Mouse (Mus musculus) midbrain, embryonic 10.5 days (tissue): ENCODE data around the gene Ogdh. TPM values are rescaled to one million over a fixed set of nuclear protein-coding genes. Genes with fewer than 3 reads are reported as not detected.

Experiments used
- DNase-seq: peaks from one replicate; pipeline ENCODE4 v3.0.0-alpha.2; 2017; ENCODE audit warnings: low spot score
- H3K27ac ChIP-seq: fragments of 300-500 bp; sonication (generic); replicated peaks from 2 replicates; pipeline ENCODE4 v1.5.1; 2016; ENCODE audit warnings: mild to moderate bottlenecking
- H3K27me3 ChIP-seq: fragments of 300-500 bp; sonication (generic); 2 replicates; pipeline ENCODE4 v1.6.1; 2016; ENCODE audit warnings: low read depth, mild to moderate bottlenecking; ENCODE audit not compliant: poor library complexity, severe bottlenecking
- H3K36me3 ChIP-seq: fragments of 300-500 bp; sonication (generic); 2 replicates; pipeline ENCODE4 v1.6.1; 2016; ENCODE audit warnings: mild to moderate bottlenecking, moderate library complexity
- H3K4me1 ChIP-seq: fragments of 300-500 bp; sonication (generic); 2 replicates; pipeline ENCODE4 v1.6.1; 2016
- H3K4me3 ChIP-seq: fragments of 300-500 bp; sonication (generic); 2 replicates; pipeline ENCODE4 v1.5.1; 2016; ENCODE audit warnings: mild to moderate bottlenecking, moderate library complexity
- H3K9me3 ChIP-seq: fragments of 300-500 bp; sonication (generic); replicated peaks from 2 replicates; pipeline ENCODE4 v1.6.1; 2016; ENCODE audit warnings: mild to moderate bottlenecking
- WGBS: fragments of 180-500 bp; shearing (Covaris S2); methylation state at CpG from one replicate; pipeline ENCODE4 v1.1.7; 2016; 5-methylcytosine and 5-hydroxymethylcytosine counted together
- polyA plus RNA-seq: library from polyadenylated mRNA; unstranded; fragments of >200 nt; fragmentation: Nextera tagmentation; extraction: Ambion mirVana; gene quantifications from 2 replicates; pipeline ENCODE4 v1.2.1, GENCODE M21; 2016

The Ogdh gene
- polyA plus RNA-seq, 1 experiment from 2014 or later = 107 TPM

DNA sequence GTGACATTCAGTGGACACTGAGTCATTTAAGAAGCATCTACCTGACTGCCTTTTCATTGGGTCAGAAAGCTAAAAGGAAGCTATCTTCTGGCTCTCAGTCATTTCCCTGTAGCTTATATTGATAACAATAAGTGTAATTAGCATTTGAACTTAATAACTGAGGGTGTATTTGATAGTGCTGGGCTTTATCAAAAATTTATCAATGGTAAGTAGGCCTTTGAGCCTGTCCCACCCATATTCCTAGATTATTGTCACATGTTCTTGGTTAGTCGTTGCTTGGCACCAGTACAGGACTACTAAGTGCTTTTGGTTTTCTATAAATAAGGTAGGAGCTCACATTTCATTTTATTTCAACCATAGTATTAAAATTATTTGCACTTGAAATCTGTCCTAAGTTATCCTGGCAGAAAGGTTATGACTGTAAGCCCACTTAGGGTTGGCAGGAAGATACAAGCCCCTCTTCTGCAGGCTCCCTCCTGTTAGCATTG, 14.6 kb downstream of the Ogdh start:
- WGBS = 88% methylated on average over 1 of the region's 1 CpGs
- Histone ChIP-seq H3K4me1 (no peaks in the 10 kb centered on the region), H3K27ac (no peak overlapping the region), H3K9me3 (no peaks in the 10 kb centered on the region), H3K4me3 (no peak overlapping the region), H3K27me3 (no peaks in the 10 kb centered on the region), H3K36me3 (peaks cover 89% of the 10 kb centered on the region)
- DNase-seq = no peak

DNA sequence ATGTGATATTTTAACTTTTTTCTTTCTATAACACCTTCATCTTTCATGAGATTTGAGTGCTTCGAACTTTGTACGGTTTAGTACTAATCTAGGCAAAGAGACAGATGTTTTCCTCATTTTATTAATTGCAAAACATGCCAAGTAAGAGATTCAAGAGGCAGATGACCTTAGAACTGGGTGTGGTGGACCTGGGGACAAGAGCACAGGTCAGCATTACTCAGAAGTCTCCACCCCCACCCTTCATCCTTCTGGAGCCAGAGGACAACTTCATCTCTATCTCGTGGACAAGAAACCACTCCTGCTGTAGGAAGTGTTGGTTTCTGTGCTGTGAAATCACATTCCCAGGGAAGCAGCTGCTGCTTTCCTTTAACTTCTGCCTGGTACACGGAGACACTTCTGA, 16.7 kb downstream of the Ogdh start:
- no peak for DNase-seq
- Histone ChIP-seq H3K4me1 (no peaks in the 10 kb centered on the region), H3K4me3 (no peak overlapping the region), H3K27me3 (no peaks in the 10 kb centered on the region), H3K9me3 (no peaks in the 10 kb centered on the region), H3K36me3 (peaks cover 81% of the 10 kb centered on the region), H3K27ac (no peak overlapping the region)
- 92% methylated on average over 4 of the region's 4 CpGs for WGBS

DNA sequence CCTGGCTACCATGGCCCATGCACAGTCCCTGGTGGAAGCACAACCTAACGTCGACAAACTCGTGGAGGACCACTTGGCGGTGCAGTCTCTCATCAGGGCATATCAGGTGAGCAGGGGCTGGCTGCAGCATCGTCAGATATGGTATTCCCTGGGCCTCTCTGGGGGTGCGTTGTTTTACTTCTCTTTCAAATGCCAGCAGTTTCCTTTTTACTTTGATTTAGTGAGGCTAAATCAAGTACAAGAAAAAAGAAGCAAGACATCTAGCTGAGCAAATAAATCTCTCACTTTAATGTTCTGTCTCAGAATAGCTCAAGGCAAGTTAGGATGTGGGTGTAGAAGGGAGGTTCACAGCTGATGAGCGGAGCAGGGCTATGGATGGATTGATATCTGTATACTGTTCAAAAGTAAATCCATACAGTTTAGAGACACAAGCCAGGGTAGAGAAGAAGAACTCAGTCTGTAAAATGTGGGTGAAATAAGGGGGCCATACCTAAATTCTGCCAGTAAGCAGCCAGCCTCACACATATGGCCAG, 22.5 kb downstream of the Ogdh start:
- Histone ChIP-seq H3K27ac (no peak overlapping the region), H3K9me3 (no peaks in the 10 kb centered on the region), H3K36me3 (peaks cover 80% of the 10 kb centered on the region), H3K27me3 (no peaks in the 10 kb centered on the region), H3K4me1 (no peaks in the 10 kb centered on the region), H3K4me3 (no peak overlapping the region)
- 88% methylated on average over 7 of the region's 7 CpGs for WGBS
- no peak for DNase-seq

DNA sequence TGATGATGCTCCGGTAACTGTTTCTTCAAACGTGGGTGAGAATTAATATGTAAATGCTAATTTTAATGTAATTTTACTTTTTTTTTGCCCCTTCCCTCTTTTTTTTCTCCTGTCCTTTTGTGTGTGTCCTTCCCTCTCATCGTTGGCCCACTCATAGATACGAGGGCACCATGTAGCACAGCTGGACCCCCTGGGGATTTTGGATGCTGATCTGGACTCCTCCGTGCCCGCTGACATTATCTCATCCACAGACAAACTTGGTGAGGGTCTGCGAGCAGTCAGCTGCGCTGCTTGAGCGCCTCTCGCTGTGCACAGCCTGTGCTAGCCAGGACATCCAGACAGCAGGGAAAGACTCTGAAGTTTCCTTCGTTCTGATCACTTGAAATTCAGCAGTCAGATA, 25.4 kb downstream of the Ogdh start:
- peaks cover 76% of the 10 kb centered on the region for H3K36me3 ChIP-seq
- no peaks in the 10 kb centered on the region for H3K9me3 ChIP-seq

DNA sequence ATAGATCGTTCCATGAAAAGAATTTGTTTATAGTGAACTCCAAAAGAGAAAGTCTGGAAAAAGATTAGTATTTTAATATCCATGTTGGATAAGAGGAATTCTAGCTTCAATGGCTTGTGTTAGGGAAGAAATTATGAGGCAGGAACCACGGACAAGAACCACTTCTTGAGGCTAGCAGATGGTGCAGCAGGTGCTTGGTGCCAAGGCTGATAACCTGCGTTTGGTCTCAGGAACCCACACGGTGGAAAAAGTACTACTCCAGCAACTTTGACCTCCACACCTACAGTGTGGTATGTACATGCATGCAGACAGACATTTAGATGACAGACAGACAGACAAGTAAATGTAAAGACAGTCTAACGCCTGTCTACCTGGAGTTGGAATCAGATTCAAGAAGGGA, 27.1 kb downstream of the Ogdh start:
- Histone ChIP-seq H3K9me3 (no peaks in the 10 kb centered on the region), H3K4me1 (no peaks in the 10 kb centered on the region), H3K4me3 (no peak overlapping the region), H3K27me3 (no peaks in the 10 kb centered on the region), H3K27ac (no peak overlapping the region), H3K36me3 (peaks cover 77% of the 10 kb centered on the region)
- no peak for DNase-seq
- 93% methylated on average over 5 of the region's 5 CpGs for WGBS

More for the DNA sequence above, 25.4 kb downstream of the Ogdh start:
- no peak for DNase-seq
- H3K27ac ChIP-seq = no peak overlapping the region
- 91% methylated on average over 11 of the region's 11 CpGs for WGBS
- no peaks in the 10 kb centered on the region for H3K27me3 ChIP-seq
- no peak overlapping the region for H3K4me3 ChIP-seq
- H3K4me1 ChIP-seq = no peaks in the 10 kb centered on the region

DNA sequence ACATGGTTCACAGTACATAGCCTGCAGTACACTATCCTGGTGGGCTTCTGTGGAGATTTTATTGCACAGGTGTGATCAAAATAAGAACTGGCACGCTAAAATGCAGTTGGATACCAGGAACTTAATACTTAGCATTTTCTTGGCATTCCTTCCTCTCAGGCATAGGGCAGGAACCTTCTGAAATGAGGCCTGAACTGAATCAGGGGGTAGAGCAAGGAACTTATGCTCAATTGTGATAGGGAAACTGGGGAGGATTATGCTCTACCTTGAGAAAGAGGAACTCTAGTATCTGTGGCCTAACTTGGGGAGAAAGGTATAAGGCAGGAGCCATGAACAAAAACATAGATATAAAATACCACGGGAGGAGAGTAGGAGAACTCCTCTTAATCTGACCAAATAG, 27.9 kb downstream of the Ogdh start:
- Histone ChIP-seq H3K4me3 (no peak overlapping the region), H3K27me3 (no peaks in the 10 kb centered on the region), H3K27ac (no peak overlapping the region), H3K36me3 (peaks cover 77% of the 10 kb centered on the region), H3K9me3 (no peaks in the 10 kb centered on the region), H3K4me1 (no peaks in the 10 kb centered on the region)
- 90% methylated on average over 2 of the region's 2 CpGs for WGBS
- DNase-seq = no peak

DNA sequence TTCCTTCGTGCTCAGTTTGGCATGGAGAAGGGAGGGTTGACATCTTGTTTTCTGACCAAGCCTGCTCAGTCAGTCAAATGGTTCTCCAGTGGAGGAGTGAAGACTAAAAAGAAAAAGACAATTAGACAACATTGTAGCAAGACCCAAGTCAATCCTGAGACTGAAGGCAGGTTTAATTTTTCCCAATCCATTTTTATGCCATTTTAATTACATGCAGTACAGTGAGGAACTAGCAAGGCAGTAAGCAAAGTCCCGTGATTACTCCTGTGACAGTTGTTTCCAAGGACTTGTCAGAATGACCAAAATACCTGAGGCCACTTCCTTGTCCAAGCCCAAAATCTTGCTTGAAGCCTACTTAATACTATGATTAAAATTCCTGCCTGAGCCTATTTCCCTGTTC, 30.7 kb downstream of the Ogdh start:
- 96% methylated on average over 2 of the region's 2 CpGs for WGBS
- H3K36me3 ChIP-seq = peaks cover 60% of the 10 kb centered on the region
- no peak for DNase-seq

DNA sequence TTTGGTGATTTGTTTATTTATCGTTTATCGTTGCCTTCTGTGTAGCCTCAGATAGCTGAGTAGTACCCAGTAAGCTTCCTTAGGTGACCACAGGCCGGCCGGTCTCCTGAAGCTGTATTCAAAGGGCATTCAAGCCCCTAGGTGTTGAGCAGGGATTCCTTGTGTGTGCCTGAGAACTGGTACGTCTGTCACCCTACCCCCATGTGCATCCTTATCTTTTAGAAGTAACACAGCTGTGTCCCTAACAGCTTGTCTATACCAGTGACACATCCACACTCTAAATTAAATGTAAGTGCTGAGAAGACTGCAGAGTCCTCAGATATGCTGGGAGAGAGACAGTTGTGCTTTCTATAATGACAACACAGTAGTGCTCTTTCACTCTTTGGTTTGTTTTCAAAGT, 31.9 kb downstream of the Ogdh start:
- Histone ChIP-seq H3K27me3 (no peaks in the 10 kb centered on the region), H3K4me3 (no peak overlapping the region), H3K4me1 (no peaks in the 10 kb centered on the region), H3K9me3 (no peaks in the 10 kb centered on the region), H3K36me3 (peaks cover 49% of the 10 kb centered on the region), H3K27ac (no peak overlapping the region)
- DNase-seq = no peak
- 91% methylated on average over 5 of the region's 5 CpGs for WGBS

More for the DNA sequence above, 30.7 kb downstream of the Ogdh start:
- Histone ChIP-seq H3K4me3 (no peak overlapping the region), H3K27ac (no peak overlapping the region), H3K4me1 (no peaks in the 10 kb centered on the region), H3K9me3 (no peaks in the 10 kb centered on the region), H3K27me3 (no peaks in the 10 kb centered on the region)

DNA sequence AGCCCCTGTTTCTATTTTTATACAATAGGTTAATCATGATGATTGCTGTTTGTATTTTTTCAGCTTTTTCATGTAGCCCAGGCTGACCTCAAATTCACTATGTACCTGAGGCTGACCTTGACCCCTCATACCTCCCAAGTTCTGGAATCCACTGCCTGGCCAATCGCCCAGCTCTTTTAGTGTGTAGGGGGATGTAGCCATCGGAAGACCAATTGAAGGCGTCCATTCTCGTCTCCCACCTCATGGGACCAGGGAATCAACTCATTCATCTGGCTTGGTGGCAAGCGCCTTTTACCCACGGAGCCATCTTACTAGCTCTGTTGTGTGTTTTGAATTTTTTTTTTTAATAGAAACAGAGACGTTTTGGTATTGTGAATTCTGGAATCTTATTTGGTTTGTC, 39.8 kb downstream of the Ogdh start:
- Histone ChIP-seq H3K36me3 (peaks cover 22% of the 10 kb centered on the region), H3K27ac (no peak overlapping the region), H3K4me1 (no peaks in the 10 kb centered on the region), H3K4me3 (no peak overlapping the region), H3K27me3 (no peaks in the 10 kb centered on the region), H3K9me3 (no peaks in the 10 kb centered on the region)
- DNase-seq = no peak
- WGBS = 96% methylated on average over 7 of the region's 7 CpGs

DNA sequence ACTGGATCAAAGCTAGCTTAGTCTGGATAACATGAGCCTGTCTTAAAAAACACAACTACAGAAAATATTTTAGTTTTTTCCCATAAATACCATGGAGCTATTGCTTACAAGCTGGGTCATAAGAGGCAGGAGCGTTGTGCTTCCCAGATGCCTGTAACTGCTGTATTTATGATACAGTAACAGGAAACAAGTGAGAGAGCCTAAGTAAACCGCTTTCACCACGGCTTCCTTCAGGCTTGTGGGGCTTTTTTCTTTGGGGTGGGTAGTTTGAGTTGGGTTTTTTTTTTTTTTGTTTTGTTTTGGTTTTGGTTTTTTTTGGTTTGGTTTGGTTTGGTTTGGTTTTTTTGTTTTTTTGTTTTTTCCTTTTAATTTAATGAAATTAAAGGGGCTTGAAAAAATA, 41.2 kb downstream of the Ogdh start:
- Histone ChIP-seq H3K27me3 (no peaks in the 10 kb centered on the region), H3K9me3 (no peaks in the 10 kb centered on the region), H3K4me1 (no peaks in the 10 kb centered on the region), H3K36me3 (peaks cover 35% of the 10 kb centered on the region), H3K4me3 (no peak overlapping the region), H3K27ac (no peak overlapping the region)
- 96% methylated on average over 3 of the region's 3 CpGs for WGBS
- no peak for DNase-seq

DNA sequence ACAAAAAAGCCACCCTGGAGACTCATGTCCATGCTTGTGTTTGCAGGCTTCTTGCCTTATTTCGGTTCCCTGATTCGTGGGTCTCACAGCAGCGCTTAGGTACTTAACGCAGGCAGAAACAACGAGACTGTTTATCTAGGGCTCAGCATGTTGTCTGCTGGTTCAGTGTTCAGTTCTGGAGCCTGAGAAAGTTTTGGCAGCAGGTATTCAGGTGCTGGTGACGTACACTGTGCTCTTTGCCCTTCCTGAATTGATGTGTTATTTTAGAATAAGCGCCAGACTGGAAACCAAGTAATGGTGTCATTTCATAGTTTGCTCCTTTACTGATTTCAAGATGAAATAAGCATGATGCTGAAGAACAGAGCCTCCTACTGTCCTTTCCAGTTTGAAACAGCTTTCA, 42.0 kb downstream of the Ogdh start:
- H3K4me3 ChIP-seq = no peak overlapping the region
- H3K27ac ChIP-seq = no peak overlapping the region
- H3K9me3 ChIP-seq = no peaks in the 10 kb centered on the region
- WGBS = 92% methylated on average over 7 of the region's 7 CpGs
- no peaks in the 10 kb centered on the region for H3K4me1 ChIP-seq
- H3K27me3 ChIP-seq = no peaks in the 10 kb centered on the region
- no peak for DNase-seq
- peaks cover 40% of the 10 kb centered on the region for H3K36me3 ChIP-seq

DNA sequence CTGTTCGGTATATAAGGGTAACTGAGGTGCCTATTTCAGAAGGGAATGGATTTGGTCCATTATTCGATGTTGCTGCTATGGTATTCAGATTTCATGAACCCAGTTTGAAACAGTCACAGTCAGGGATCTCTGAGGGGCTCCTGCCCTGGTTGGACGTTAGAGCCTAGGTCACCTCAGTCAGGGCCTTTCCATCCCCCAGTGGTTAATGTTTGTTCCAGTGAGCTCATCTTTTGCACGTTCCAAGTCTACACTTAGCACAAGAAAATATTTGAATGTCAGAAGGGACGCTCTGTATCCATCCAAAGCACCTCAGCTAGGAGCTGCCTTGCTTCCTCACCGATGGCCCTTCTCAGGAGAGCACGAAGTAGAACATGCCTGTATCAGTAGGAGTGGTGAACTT, 43.9 kb downstream of the Ogdh start:
- Histone ChIP-seq H3K27ac (no peak overlapping the region), H3K4me3 (no peak overlapping the region), H3K4me1 (no peaks in the 10 kb centered on the region), H3K36me3 (peaks cover 56% of the 10 kb centered on the region), H3K27me3 (no peaks in the 10 kb centered on the region), H3K9me3 (no peaks in the 10 kb centered on the region)
- no peak for DNase-seq
- 91% methylated on average over 7 of the region's 7 CpGs for WGBS

DNA sequence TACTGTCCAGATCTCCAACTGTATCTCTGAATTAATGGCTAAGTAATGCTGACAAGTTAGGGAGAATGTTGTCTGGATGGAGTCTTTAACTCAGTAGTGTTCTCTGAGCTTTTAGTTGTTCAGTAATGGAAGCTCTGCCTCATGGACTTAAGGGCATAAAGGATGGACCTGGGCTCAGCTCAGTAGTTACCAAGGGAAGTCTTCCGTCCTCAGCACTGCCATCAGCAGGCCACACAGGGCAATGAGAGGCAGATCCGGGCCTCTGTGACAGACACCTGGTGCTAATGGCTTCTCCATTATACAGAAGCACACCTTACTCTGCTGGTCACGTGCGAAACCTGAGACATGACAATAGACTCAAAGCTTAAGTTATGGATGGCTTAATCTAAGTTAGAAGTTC, 45.3 kb downstream of the Ogdh start:
- peaks cover 67% of the 10 kb centered on the region for H3K36me3 ChIP-seq
- 83% methylated on average over 4 of the region's 4 CpGs for WGBS

DNA sequence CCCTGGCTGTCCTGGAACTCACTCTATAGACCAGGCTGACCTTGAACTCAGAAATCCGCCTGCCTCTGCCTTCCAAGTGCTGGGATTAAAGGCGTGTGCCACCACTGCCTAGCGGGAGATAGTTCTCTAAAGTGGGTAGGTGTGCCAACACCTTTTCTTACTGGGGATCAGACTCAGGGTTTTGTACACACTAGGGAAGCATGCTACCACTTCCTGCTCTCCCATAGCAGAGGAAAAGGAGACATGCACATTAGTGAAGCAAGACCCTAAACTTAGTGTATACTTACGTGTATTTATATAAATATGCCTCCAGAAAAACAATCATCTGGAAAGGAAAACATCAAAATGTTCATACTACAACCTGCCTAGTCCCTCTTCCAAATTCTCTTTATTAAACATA, 54.5 kb downstream of the Ogdh start:
- WGBS = 95% methylated on average over 4 of the region's 4 CpGs
- H3K27ac ChIP-seq = no peak overlapping the region
- peaks cover 99% of the 10 kb centered on the region for H3K36me3 ChIP-seq
- H3K27me3 ChIP-seq = no peaks in the 10 kb centered on the region
- H3K9me3 ChIP-seq = no peaks in the 10 kb centered on the region
- no peaks in the 10 kb centered on the region for H3K4me1 ChIP-seq
- H3K4me3 ChIP-seq = no peak overlapping the region
- DNase-seq = no peak

More for the DNA sequence above, 45.3 kb downstream of the Ogdh start:
- Histone ChIP-seq H3K4me3 (no peak overlapping the region), H3K9me3 (no peaks in the 10 kb centered on the region), H3K4me1 (no peaks in the 10 kb centered on the region), H3K27me3 (no peaks in the 10 kb centered on the region), H3K27ac (no peak overlapping the region)
- DNase-seq = no peak
